In the genomic region with DNA sequence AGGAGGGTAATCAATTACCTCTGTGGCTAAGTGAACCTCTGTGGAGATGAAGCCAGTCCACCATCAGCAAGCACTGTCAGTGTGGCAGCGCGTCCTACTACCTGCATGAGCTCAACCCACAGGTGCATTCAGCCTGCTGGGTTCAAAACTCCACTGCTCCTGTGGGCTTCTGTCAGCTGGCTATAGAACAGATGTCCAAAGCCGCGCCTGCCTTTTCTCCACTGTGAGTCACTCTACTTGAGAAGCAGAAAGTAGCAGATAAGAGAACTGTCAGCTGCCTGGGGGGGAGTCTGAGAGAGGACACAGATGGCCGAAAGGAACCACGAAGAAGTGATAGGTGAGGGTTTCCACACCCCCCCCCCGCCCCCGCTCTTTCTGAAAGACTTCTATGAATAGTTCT, we compare ENCODE assay signal across 18 mouse cellular contexts. TPM values are rescaled to one million over a fixed set of nuclear protein-coding genes. Genes with fewer than 3 reads are reported as not detected.
A peak's percentile ranks its signal among the peaks of the same experiment; 100 is the strongest.
DNase-seq lines count a peak whose midpoint lies in the region; ATAC-seq lines count a peak whose summit lies in the region.
"Had no signal": no experiment of that assay in that cellular context is flagged by ENCODE, and none has a peak within 500 bp of the region (broad histone marks: within the 10 kb centered on the region; RNA-seq: fewer than 3 reads in every experiment).

No protein-coding gene starts in this region.

- H3K4me1 ChIP-seq in forebrain, embryonic 14.5 days (ENCODE audit: control insufficient read depth, insufficient read depth, low read length), result peaks cover 6% of the 10 kb centered on the region; the same call in 1 of the 2 replicates
- H3K4me1 ChIP-seq in forebrain, embryonic 13.5 days, result peaks cover 15% of the 10 kb centered on the region
- H3K4me1 ChIP-seq in heart, embryonic 12.5 days (replicated peaks), result peaks cover 13% of the 10 kb centered on the region
- H3K4me1 ChIP-seq: midbrain, embryonic 12.5 days had no signal

- no peak overlapping the region for H3K9ac ChIP-seq in forebrain, embryonic 14.5 days (ENCODE audit: low read length)
- no peak overlapping the region for H3K9ac ChIP-seq in forebrain, embryonic 13.5 days
- H3K9ac ChIP-seq in heart, embryonic 12.5 days, result no peak overlapping the region
- H3K9ac ChIP-seq: midbrain, embryonic 12.5 days; neural tube, embryonic 13.5 days had no signal

- 0 out of 2 replicates have a peak overlapping the region, but pooled peaks have one; percentile 33 for H3K27ac ChIP-seq in forebrain, embryonic 14.5 days (ENCODE audit: low read depth, low read length)
- no peak overlapping the region for H3K27ac ChIP-seq in forebrain, embryonic 13.5 days
- no peak overlapping the region for H3K27ac ChIP-seq in heart, embryonic 12.5 days (ENCODE audit: poor library complexity, severe bottlenecking)
- H3K27ac ChIP-seq: midbrain, embryonic 12.5 days; neural tube, embryonic 13.5 days had no signal

- ATAC-seq in forebrain, embryonic 14.5 days, result no peak
- no peak for ATAC-seq in forebrain, embryonic 13.5 days
- peak; percentile 79 for ATAC-seq in heart, embryonic 12.5 days (ENCODE audit: insufficient number of reproducible peaks, low FRiP score)
- ATAC-seq: lung, postnatal 0 days; Patski had no signal

- no peaks in the 10 kb centered on the region for H3K36me3 ChIP-seq in forebrain, embryonic 14.5 days (ENCODE audit: control insufficient read depth, insufficient read depth, low read length)
- H3K36me3 ChIP-seq in forebrain, embryonic 13.5 days (ENCODE audit: poor library complexity, severe bottlenecking), result no peaks in the 10 kb centered on the region
- H3K36me3 ChIP-seq in heart, embryonic 12.5 days, result no peaks in the 10 kb centered on the region
- H3K36me3 ChIP-seq: midbrain, embryonic 12.5 days; neural tube, embryonic 13.5 days had no signal

- DNase-seq in forebrain, embryonic 14.5 days (ENCODE audit: low spot score), result no peak
- DNase-seq in heart, adult 18-20 months, result no peak
- DNase-seq in right cerebral cortex, postnatal 10 days (ENCODE audit: low spot score in 2 of 2), result peak; percentile 49 to 58
- DNase-seq in right cerebral cortex, postnatal 25 days, result no peak
- DNase-seq in thymus, postnatal 4 days, result no peak
- DNase-seq in kidney, adult 18-20 months, result no peak
- DNase-seq: adrenal gland, adult 8-10 months; cerebellum, adult 9-11 months; kidney, adult 2 months; kidney, postnatal 10 days; left cerebral cortex, postnatal 4 days; liver had no signal

- no peaks in the 10 kb centered on the region for H3K9me3 ChIP-seq in forebrain, embryonic 14.5 days (replicated peaks; ENCODE audit: control insufficient read depth, low read length)
- no peaks in the 10 kb centered on the region for H3K9me3 ChIP-seq in forebrain, embryonic 13.5 days (replicated peaks)
- peaks cover 8% of the 10 kb centered on the region; the same call in 1 of the 2 replicates for H3K9me3 ChIP-seq in heart, embryonic 12.5 days (replicated peaks)
- H3K9me3 ChIP-seq: midbrain, embryonic 12.5 days; neural tube, embryonic 13.5 days had no signal

- H3K27me3 ChIP-seq in forebrain, embryonic 14.5 days (replicated peaks; ENCODE audit: control insufficient read depth, insufficient read depth, low read length), result no peaks in the 10 kb centered on the region
- H3K27me3 ChIP-seq in forebrain, embryonic 13.5 days, result no peaks in the 10 kb centered on the region
- H3K27me3 ChIP-seq in heart, embryonic 12.5 days (replicated peaks), result peaks cover 10% of the 10 kb centered on the region; the same call in 1 of the 2 replicates
- H3K27me3 ChIP-seq: midbrain, embryonic 12.5 days; neural tube, embryonic 13.5 days had no signal

- WGBS in forebrain, embryonic 14.5 days, result 94% methylated on average over 8 of the region's 8 CpGs
- 90% methylated on average over 8 of the region's 8 CpGs for WGBS in forebrain, embryonic 13.5 days
- 19% methylated on average over 8 of the region's 8 CpGs for WGBS in heart, embryonic 12.5 days

- no peak overlapping the region for H3K4me3 ChIP-seq in forebrain, embryonic 14.5 days (ENCODE audit: low read depth, low read length)
- no peak overlapping the region for H3K4me3 ChIP-seq in forebrain, embryonic 13.5 days
- no peak overlapping the region for H3K4me3 ChIP-seq in heart, embryonic 12.5 days
- H3K4me3 ChIP-seq: midbrain, embryonic 12.5 days; neural tube, embryonic 13.5 days had no signal

- H3K4me2 ChIP-seq in forebrain, embryonic 14.5 days (ENCODE audit: low read length), result no peak overlapping the region
- H3K4me2 ChIP-seq in forebrain, embryonic 13.5 days, result no peak overlapping the region
- H3K4me2 ChIP-seq in heart, embryonic 12.5 days, result peak overlapping the region; percentile 15; the same call in 1 of the 2 replicates
- H3K4me2 ChIP-seq: midbrain, embryonic 12.5 days; neural tube, embryonic 13.5 days had no signal

RNA-seq across cellular contexts. Expression of a gene that starts 15.6 kb away (rescaled TPM):
- polyA plus RNA-seq in forebrain, embryonic 14.5 days (2014; fragmentation: Nextera tagmentation; extraction: Ambion mirVana), result 5.8 and 10.3 TPM in 2 replicates
- 6.1 TPM in 2 replicates for polyA plus RNA-seq in forebrain, embryonic 13.5 days (2015; fragmentation: Nextera tagmentation; extraction: Ambion mirVana)
- 0.17 and 0.71 TPM in 2 replicates for polyA plus RNA-seq in heart, embryonic 12.5 days (2016; fragmentation: Nextera tagmentation; extraction: Ambion mirVana)
- under 1 TPM; 0.77 to 0.98 TPM for total RNA-seq in heart, adult 18-20 months (2021)

Comparison
In these comparisons a context has a peak if more than half of its experiments do, and no peak if none do; other contexts are left out.
1. DNase-seq: peak in right cerebral cortex, postnatal 10 days (2 of 2); none in forebrain, embryonic 14.5 days (single experiment), heart, adult 18-20 months (0 of 2), right cerebral cortex, postnatal 25 days (single experiment), thymus, postnatal 4 days (single experiment) and kidney, adult 18-20 months (single experiment).